Mouse (Mus musculus) megakaryocyte progenitor cell, adult 5-6 weeks (primary cell): ENCODE results near the gene Gm45623. TPM values are rescaled to one million over a fixed set of nuclear protein-coding genes. Genes with fewer than 3 reads are reported as not detected.

Source experiments
- ATAC-seq: replicated peaks from 2 replicates; pipeline ENCODE4 v1.8.0; 2016; ENCODE audit warnings: mild to moderate bottlenecking, moderate TSS enrichment, inconsistent platforms; ENCODE audit not compliant: poor library complexity
- total RNA-seq, 2 experiments: library from RNA; stranded (forward) in 1 of 2; stranded (reverse) in 1 of 2; fragments of 157-497, 149-512 nt in 1 of 2; fragments of 200-1000 nt in 1 of 2; gene quantifications; 2 replicates each; pipeline versions ENCODE4 v1.2.3 to v1.2.4; 2015 to 2017

Gene Gm45623
- total RNA-seq (2015): not detected in 2 replicates
- total RNA-seq (2017): not detected in 2 replicates

DNA sequence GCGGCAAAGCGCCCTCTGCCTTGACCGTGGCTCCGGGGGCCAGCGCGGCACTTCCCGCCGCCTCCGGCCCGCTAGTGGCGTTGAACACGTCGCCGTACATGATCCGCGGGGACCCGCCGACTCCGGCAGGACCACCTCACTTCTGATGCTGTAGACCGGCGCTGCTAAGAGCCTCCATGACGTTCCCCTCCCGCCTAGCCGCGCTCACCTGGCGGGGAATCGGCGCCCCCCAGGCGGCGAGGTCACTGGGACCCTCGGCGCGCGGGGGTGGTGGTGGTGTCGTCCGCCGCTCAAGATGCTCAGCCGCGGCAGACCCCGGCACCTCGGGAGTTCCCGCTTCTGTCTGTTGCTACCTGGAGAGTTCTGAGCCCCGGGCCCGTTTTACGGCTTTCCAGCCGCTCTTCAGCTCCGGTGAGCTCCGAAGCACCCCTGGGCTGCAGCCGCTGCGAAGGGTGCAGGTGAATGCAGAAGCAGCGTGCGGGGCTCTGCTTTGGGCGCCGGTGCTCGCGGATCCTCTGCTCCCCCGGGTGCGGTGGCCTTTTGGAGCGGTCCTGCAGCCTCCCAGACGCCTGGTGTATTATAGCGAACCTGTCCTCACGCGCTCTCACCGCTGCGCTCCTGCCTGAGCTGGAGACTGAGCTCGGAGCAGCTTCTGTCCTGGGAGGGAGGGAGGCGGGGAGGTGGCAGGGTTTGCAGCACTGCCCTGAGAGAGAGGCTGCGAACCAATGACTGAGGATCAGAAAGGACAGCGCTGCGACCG is at the start of gene Gm45623:
Gm45623 (minus strand) TSS at position 636 of the 760 bp plus-strand sequence.
- no peak for ATAC-seq

DNA sequence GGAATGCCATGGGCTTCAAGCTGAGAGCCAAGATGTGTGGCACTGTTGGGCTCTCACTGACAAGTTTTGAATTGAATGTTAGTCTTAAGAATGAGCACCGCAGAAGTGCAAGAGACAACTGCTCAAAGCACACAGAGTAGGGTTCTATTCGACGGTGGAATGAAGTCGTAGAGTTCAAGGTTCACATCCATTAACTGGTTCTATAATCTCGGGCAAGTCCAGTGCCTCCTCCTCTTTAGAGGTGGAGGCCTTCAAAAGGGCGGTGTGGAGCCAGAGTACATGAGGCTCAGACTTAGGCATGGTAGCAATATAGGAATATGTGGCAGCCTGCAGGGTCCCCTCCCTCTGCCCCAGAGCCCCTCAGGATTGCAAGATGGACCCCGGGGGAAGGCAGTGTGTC is 43.8 kb upstream of the Gm45623 start:
- no peak for ATAC-seq

DNA sequence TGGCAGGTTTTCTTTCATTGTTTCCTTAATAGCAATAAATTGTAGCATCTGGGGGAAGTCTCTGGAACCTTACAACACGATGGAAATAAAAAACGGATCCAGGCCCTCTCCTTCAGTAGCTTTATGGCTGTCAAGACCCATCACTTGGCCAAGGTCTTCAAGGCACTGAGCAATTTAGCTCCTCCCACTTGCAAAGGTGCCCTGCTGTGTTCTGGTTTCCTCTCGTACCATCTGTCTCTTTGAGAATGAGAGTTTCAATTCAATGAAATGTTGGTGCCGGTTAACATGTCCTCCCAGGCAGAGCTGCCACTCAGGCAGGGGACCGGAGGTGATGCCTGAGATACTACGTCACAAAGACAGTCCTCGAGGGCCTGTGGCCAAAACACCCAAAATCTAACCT is 41.9 kb upstream of the Gm45623 start:
- ATAC-seq: no peak

DNA sequence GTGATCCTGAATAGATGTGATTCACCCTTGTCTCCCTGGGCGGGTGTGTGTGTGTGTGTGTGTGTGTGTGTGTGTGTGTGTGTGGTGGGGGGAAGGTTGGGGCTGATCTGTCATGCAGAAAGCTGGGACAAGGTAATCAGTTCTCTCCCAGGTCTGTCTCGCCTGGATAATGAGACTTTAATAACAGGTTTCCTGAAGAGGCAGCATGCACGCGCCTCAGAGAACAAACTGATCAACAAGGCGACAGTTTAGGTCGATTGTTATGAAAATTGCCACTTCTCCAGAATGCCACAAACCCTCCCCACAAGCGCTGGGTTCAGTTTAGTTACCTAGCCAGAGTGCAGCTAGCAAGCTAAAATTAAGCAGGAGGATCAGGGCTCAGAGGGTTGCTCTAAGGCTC is 40.8 kb upstream of the Gm45623 start:
- no peak for ATAC-seq

DNA sequence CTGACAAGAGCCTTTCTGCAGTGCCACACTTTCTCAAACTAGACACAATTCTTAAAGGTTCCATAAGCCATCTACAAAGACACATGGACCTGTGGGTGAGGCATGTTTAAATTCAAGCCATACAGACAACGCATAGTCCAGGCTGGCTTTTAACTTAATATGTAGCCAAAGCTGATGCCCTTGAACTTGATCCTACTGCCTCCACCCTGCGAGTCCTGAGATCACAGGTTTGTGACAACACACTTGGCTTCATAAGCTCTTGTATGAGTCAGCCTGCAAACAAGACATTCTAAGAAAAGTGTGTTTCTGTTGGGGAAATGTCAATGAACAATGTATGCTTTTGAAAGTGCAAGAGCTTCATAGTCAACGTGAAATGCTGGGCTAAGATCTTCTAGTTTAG is 39.2 kb upstream of the Gm45623 start:
- no peak for ATAC-seq

DNA sequence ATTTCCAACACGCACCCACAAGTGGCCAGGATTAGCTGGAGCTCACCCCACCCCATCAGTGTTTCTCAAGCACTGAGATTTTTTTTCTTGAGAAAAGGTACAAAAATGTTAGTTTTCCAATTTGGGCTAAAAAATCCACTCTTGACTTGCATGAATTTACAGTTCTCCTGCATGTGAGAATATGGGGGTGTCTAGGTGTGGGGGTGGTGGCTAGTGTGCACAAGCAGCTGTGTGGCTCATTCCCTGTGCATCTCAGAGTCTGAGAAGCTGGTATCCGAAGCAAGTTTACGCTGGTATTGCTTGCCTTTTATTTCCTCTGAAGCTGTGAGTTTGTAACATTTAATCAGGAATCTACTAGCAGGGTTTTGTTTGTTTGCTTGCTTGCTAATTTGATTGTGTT is 37.1 kb upstream of the Gm45623 start:
- ATAC-seq: no peak

DNA sequence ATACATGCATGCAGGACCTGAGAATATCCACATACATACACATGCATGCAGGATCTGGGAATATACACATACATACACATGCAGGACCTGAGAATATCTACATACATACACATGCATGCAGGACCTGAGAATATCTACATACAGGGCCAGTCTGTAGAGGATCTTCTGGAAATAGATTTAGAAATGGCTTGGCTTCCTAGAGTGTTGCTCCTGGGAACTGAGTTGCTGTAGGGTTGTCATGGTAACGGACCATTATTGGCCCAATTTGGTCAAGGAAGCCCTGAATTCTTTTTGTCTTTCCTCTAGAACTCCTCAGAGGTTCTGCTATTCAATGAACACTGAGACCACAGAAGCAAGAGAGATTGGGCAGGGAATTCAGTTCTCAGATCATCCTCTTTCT is 29.0 kb upstream of the Gm45623 start:
- no peak for ATAC-seq

DNA sequence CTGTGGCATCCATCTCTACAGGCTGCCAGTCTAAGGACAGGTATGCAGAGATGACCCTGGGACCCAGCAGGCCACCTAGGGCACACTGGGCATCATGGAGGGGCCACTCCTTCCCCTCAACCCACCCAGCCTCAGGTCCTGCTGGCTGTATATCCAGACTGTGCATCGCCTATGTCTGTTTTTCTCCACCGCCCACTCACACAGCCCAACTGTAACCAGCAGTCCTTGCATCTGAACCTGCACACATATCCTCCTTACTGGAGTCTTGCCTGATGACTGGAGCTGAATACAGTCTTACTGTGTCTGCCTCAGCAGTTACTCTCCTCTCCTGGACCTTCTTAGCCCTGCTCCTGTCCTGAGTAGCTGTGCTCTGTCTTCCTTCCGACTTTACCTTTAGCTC is 28.1 kb upstream of the Gm45623 start:
- no peak for ATAC-seq

DNA sequence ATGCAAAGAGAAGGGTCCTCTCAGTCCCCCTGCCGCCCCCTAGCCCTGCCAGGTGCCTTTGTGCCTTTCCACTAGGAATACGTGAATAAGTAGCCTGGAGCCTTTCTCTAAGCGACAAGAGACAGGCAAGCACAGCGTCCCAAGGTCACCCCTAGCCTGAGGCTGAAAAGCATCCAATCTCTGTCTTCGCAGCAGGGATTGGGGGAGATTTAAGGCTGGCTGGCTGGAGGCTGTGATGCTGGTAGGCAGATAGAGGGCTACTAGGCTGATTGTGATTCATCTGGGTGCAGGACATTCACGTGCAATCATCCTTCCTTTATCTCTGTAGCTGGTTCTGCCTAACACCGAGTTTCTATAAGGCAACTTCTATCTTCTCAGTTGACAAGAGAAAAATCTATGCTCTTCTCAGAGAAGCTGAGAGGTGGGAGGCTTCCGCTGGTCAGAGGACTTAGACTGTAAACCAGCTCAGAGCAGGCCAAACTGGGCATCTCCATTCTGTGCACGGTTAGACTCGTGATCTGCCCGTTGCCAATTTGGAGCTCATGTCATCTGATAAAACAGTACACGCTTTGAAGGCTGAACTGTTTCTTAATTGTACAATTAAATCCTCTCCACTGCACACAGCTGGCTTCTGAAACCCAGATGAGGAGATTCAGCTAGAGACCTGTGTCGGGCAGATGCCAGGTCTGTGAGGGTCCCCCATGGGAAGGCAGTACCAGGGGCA is 27.3 kb upstream of the Gm45623 start:
- no peak for ATAC-seq

DNA sequence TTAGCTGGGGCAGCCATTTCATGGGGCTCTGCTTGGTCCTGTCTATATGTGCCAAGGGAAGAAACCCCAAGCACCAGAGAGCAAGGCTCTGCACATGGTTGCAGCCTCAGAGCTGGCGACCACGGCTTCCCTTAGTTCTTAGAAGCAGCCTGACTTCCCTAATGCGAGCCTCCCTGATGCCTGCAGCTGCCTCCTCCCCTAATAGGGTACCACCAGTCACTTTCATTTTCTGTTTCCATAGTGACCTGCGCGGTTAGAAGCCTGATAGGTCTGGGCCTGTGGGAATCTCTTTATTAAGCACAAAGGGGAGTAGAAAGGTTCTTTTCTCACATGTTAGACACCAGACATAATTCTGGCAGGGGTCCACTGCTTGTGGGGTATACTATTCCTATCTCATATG is 20.7 kb upstream of the Gm45623 start:
- ATAC-seq: peak; percentile 86

DNA sequence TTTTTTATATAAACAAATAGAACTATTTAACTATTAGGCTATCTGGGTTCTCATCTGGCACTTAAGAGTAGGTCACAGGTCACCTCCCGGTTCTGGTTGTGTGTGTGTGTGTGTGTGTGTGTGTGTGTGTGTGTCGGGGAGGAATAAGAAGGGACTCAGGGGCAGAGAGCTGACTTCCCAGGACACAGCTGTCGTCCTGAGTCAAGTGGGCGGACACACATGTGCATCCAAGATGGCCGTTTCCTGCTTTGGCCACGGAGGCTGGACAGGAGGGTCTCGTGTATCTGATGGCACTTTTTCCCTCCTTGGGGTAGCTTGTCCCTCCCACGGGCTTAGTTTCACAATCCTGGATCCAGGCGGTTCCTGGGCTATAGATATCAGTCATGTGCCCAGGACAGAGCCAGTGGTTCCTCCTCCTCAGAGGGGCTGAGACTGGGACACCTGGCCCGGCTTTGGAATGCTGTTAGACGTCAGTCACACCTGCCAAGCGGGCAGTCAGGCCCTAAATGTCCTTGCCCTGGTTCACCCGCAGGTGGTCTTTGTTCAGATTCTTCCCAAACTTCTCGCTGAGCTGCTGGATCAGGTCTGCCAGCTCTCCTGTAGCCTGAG is 19.7 kb upstream of the Gm45623 start:
- no peak for ATAC-seq

DNA sequence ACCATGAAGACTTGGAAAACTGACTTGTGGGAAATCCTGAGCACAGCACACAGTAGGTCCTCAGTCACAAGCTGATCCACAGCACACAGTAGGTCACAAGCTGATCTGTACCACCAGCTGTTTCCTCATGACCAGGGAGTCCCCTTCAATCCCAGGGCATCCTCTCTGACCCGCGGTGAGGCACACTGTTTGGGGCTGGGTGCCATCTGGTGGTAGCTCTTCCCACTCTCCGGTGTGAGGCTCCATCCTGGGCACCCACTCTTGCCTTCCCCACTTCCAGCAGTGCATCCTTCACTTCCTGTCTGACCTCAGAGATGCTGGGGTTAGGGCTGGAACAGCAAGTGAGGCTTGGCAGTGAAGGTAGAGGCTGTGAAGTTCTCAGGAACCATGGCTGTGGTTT is 19.0 kb upstream of the Gm45623 start:
- ATAC-seq: no peak

DNA sequence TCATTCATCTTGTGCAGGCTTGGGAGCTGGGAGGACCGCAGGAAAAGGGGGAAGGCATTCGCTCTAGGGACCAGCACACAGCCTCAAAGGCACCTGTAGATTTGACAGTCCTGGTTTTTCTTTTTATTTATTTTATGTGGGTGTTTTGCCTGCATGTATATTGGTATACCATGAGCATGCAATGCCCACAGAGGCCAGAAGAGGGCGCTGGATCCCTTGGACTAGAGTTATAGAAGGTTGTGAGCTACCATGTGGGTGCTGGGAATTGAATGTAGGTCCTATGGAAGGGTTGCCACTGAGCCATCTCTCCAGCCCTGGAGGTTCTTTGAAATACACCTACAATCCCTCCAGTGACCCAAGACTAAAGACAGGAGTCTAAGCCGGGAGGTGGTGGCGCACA is 17.2 kb upstream of the Gm45623 start:
- ATAC-seq: no peak

DNA sequence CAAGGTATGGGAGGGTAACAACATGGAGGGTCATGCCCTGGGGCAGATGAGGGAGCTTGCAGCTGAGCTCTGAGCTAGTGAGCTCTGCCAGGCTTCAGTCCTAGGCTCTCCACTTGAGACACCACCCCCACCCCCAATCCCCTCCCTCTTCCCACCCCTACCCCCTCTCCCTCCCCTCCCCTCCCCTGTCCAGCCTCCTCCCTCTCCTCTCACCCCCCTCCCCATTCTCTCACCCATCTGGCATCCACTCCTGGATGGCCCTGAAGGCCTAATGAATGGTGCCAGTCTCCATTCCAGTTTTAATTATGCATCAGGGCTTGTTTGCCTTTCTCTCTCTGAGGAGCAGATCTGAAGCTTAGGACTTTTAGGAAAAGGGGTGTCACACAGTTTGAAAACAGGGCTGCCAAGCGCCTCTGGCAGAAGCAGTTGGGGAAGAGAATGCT is 16.5 kb upstream of the Gm45623 start:
- no peak for ATAC-seq

DNA sequence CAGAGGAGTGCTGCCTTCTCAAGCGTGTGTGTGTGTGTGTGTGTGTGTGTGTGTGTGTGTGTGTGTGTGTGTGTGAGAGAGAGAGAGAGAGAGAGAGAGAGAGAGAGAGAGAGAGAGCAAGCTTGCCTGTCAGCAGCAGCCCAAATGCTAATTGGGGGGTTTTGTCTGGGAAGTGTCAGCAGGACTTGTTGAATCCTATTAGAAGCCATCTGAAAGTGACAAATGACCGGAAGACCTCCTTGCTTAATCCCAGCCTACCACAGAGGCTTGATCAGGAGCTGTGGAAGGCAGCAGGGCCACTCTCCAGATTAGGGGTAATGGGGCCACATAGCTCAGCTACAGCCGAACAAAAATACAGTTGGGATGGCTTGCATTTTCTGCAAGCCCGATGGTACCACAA is 15.8 kb upstream of the Gm45623 start:
- ATAC-seq: no peak

DNA sequence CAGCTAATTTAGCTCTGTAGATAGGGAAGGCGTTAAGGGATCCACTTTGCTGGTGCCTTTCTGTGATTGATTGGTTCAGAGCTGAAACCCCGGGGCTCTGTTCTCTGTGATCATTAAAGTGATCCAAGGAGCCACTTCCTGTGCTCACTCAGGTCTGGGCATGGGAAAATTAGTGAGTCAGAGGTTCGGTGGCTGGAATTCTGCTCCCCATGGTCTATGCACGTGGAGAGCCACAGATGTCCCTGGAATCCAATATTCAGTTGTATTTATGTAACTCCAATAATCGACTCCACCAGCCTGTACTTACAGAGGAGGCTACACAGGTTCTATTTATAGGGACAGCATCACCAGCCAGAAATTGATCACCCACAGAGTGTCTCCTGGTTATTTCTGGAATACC is 12.6 kb upstream of the Gm45623 start:
- ATAC-seq: no peak

DNA sequence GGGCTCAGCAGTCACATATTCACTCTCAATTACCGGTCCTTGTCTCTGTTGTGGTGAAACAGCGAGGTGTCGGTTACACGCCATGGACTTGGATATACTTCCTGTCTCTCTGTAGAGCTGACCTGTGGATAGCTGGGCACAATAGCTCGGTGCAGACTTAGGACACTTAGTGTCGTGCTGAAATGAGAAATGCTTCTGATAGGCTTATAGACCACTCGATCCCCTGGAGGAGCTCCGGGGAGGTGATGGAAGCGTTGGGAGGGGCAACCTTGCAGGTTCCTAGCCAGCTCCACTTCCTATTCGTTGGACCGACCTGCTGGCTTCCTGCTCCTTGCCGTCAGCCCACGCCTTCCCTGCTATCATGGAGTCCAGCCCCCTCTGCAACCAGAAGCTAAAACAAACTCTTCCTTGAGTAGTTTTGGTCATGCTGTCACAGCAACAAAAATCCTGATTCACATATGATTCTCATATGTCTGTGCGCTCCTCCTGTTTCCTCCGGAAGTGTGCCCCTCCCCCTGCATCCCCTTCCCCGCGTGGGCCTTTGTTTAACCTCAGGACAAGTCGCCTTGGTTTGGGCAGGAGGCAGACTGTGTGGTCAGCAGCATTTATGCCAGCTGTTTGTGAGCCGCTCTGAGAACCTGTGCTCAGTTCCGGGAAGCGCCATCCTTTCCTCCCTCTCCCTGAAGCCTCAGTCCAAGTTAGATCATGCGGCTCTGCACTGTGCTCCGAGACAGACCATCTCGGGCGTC is 11.8 kb upstream of the Gm45623 start:
- ATAC-seq: peak; percentile 82

DNA sequence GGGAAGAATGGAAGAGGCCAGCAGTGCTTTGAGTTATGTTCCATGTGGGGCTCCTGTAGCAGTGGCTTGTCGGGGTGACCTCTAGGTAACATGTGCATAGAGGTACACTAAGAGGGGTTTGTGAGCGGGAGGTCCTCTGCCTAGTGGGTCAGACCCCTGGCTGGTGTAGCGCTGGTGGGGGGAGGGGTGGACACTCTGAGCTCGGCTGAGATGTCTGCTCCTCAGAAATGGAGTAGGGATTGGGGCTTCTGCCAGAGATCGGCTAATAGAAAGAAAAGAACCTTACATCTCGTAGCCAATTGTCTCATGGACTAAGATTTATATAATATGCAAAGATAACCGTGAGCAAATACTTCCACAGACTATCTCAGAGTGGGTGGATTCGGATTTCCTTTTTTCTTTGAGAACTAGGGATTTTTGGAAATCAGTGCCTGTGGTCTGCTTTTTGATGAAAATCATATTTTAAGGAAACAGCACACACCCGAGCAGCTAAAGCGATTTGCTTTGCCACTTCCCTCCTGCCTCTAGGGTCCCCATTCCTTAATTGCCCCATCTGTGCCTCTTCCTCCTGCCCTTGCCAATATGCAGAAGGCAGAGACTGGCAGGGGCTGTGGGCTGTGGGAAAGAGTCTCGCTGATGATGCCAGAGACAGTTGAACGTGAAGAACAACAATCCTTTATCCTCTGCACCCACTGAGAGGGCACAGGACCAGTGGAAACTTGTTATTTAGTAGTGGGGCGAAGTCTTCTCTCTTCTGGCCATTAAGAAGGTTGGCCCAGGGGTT is 9.0 kb upstream of the Gm45623 start:
- no peak for ATAC-seq

DNA sequence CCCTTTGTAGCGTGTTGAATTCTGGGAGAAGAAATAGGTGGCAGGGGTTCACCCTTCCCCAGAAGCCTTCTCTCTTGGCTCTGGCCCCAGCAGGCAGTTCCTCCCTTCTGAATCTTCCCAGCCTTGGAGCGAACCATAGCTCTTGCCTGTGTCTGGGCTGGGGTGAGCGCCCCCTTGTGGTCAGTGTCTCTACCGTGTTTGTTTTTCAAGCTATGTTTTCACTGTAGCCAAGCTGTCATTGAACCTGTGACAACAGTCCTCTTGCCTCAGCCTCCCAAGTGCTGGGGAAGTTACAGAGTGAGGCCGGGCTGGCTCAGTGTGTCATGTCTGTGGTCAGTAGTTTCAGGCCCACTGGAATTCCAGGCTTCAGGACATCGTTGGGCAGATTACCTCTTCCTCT is 4.9 kb upstream of the Gm45623 start:
- ATAC-seq: peak; percentile 82

DNA sequence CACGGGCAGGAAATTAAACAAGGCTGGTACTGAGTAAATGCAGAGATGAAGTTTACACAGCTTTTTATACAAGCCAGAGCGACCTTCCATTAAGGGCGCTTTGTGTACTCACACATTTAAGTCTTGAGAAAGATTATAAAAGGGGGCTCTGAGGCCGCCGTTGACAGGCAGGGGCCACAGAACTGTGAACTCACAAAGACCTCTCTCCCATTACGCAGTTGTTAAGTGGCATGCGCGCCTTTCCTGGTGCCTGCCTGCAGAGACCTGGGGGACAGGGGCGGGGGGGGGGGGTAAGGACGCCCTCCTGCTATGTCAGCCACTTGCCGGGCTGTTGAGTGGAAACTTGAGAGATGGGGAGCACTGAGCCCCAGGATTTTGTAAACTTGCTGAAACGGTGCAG is 3.6 kb upstream of the Gm45623 start:
- ATAC-seq: no peak

DNA sequence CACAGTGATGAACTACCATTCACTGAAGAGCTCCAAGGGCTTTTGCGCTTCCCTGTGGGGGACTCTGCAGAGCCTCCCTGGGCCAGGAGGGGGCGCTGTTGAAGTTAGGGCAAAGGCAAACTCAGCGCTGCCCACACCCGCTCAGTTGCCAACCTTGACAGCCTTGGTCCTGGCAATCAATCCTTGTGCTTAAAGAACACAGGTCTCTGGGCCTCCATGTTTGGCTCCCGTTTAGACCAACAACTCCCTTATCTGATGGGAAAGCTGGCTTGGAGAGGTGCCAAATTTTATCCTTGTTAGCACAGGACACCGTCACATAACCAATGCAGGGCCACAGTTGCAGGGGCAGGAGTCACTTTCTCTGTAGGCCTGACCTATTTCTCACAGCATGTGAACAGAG is 2.2 kb upstream of the Gm45623 start:
- ATAC-seq: no peak; the same call in 1 of the 2 replicates
